Mouse (Mus musculus) lung, postnatal 4 days (tissue): ENCODE measurements around the gene Syt3.

ENCODE experiments used
- DNase-seq, 2 experiments: peaks; one replicate each; pipeline ENCODE4 v3.0.0; 2021

Gene Syt3

GRCm38 (mm10) chr7:44413307-44413706 lies 29.4 kb downstream of the Syt3 start:
- DNase-seq = peak in 1 of 2 experiments; percentile 18

GRCm38 (mm10) chr7:44427666-44428065 lies 43.8 kb downstream of the Syt3 start:
- no peak for DNase-seq

- DNase-seq = no peak
Measured at GRCm38 (mm10) chr7:44428171-44428950, 44.5 kb downstream of the Syt3 start.

GRCm38 (mm10) chr7:44428968-44429521 lies 45.1 kb downstream of the Syt3 start, which contains the start of gene Lrrc4b:
Lrrc4b (plus strand) TSS chr7:44429018.
- DNase-seq = no peak

DNA sequence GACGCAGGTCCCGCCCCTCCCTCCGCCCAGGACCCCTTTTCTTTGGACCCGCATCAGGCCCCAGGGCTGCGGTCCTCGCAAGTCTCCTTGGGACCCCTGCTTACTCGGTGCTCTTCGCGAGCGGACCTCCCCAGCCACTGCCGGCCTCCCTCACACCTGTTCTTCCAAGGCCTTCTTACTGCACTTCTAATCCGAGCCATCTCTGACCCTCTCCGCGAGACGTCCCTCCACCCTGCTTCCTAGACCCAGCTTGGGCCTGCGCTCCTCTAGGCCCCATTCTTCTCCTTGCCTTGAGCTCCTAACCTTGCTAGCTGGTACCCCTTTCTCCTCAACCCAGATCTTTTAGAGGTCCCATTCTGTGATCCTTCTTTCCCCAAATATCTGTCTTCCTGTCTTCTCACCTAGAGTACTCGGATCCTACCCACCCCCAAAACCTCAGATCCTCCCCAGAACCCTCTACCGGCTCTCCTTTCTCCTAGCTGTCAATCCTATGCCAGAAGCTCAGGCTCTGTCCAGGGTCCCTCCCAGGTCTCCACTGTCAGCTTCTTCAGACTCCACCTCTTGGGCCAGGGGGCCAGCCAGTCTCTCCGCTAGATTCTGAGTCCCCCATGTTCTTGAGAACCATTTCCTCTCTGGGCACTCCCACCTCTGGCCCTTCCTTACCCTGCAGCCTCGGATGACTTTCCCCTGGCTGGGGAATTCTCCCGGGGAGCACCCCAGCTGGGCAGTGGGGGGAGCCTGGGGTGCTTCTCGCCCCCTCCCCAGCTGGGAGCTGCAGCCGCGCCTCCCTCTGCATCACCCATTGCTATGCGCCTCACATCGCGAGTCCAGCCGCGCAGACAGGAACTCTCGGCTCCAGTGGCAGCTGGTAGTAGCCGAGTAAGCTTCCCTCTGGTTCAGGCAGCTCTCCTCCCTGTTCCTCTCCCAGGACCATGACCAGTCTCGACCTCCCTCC lies 45.9 kb downstream of the Syt3 start:
- DNase-seq = no peak

- no peak for DNase-seq
Measured at GRCm38 (mm10) chr7:44432550-44432949, 48.6 kb downstream of the Syt3 start.

DNA sequence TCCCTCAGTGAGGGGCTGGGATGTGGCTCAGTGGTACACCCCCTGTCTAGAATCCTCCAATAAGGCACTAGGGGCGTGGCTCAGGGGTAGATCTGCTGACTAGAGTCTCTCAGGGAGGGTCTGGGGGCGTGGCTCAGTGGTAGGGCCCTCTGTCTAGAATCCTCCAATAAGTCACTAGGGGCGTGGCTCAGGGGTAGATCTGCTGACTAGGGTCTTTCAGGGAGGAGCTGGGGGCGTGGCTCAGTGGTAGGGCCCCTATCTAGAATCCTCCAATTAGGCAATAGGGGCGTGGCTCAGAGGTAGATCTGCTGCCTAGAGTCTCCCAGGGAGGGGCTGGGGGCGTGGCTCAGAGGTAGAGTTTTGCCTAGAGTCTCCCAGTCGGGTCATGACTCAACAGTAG lies 49.5 kb downstream of the Syt3 start:
- DNase-seq = no peak

DNA sequence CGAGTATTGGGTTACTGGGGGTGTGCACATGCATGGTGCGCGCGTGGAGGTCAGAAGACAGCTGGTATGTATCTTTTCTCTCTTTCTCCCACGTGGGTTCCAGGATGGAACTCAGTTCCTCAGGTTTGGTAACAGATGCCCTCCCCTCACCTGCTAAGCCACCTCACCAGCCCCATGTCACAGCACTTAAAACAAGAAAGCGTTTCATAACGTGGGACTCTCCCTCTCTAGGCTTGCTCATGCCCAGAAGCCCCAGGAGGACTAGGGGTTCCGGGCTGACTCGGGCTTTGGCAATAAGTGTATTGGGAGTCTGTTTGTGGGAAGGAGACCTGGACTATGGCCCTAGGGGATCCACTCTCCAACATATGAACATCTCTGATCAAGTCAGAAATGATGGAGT lies 50.2 kb downstream of the Syt3 start:
- DNase-seq = no peak

- DNase-seq = no peak
Measured at GRCm38 (mm10) chr7:44435796-44436195, 51.9 kb downstream of the Syt3 start.

- DNase-seq = no peak
Measured at GRCm38 (mm10) chr7:44436267-44436666, 52.4 kb downstream of the Syt3 start.

- no peak for DNase-seq
Measured at GRCm38 (mm10) chr7:44437188-44437587, 53.3 kb downstream of the Syt3 start.

DNA sequence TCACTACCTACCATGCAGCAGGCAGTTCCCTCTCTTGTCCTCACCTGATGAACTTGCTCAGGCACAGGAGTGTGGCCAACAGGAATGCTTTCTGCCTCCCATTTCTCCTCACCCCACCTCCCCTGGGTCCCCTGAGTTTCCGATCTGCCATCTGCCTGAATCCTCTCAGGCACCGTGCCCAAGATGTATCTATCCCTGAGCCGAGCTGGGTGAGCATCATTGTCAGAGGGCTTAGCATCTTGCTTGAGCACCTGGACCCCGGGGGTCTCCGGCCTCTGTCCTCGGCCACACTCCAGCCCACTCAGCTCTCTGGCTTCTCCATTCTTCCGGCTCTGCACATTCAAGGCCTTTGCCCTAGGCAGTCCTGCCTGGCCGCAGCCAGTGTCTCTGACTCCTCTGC lies 54.0 kb downstream of the Syt3 start:
- DNase-seq = no peak

- DNase-seq = no peak
Measured at GRCm38 (mm10) chr7:44439696-44440095, 55.8 kb downstream of the Syt3 start.

- DNase-seq = no peak
Measured at GRCm38 (mm10) chr7:44440479-44440878, 56.6 kb downstream of the Syt3 start.

GRCm38 (mm10) chr7:44441180-44441579 lies 57.3 kb downstream of the Syt3 start:
- no peak for DNase-seq

GRCm38 (mm10) chr7:44441648-44442109 lies 57.8 kb downstream of the Syt3 start:
- DNase-seq = peak in 1 of 2 experiments; percentile 39

GRCm38 (mm10) chr7:44442407-44442821 lies 58.5 kb downstream of the Syt3 start:
- DNase-seq = no peak

DNA sequence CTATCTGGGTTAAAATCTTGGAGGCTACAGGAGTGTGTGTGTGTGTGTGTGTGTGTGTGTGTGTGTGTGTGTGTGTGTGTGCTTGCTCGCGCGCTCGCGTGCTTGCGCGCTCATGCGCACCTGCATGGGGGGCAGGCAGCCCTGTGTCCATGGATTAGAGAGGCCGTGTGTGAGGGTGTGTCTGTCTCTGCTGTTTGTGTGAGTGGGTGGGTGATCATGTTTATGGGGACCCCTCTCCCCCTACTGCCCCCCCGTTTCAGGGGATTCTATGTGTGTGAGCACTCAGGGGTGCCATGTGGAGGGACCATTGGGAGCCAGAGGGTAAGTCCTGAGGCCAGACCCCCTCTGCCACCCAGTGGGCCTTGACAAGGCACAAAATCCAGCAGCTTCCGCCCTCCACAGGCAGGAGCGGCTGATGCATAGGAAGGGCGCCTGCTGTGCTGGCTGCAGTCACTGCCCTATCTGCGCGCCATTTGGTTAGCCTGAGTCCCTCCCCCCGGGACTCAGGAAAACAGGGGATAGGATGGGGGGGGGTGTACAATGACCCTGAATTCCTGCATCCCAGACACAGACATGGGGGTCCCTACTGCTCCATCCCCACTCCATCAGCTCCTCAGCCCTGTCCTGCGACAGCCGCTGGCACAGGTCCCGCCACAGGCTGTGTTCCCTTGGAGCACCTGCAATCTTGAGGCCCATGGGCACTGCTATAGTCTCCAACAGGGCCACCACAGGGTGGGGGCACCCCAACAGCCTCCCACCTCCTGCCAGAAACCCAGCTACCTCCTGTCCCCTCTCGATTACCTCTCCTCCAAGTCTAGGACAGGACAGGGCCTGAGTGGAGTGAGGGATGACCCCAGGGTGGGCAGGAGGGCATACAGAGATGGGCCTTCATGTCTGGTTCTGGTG lies 59.6 kb downstream of the Syt3 start:
- DNase-seq = no peak

GRCm38 (mm10) chr7:44444886-44445527 lies 61.1 kb downstream of the Syt3 start:
- no peak for DNase-seq

DNA sequence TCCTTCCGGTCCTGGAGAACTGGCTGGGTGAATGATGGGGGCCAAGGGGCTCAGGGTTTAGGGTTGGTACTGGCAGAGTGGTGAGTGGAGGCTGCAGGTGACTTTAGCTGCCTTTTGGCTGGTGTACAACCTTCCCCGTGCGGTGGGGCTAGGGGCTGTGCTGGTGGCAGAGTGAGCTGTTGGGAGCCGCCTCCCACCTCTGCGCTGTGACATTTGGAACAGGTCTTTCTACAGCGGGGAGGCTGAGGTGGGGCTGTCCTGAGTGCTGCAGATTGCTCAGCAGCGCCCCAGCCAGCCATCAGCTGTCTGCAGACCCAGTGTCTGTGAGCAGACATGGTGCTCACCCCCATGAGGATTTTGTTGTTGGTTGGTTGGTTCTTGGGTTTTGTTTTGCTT lies 61.6 kb downstream of the Syt3 start:
- no peak for DNase-seq

GRCm38 (mm10) chr7:44446070-44446855 lies 62.4 kb downstream of the Syt3 start:
- peak in 1 of 2 experiments; percentile 17 for DNase-seq
